Mouse (Mus musculus) cerebellum, postnatal 25 days (tissue): Measurements from ENCODE around the gene Prr18.

Experiments used
- DNase-seq, 2 experiments: peaks; one replicate each; pipeline ENCODE4 v3.0.0; 2021; ENCODE audit warnings: mixed read lengths in 2 of 2

The Prr18 gene

GRCm38 (mm10) chr17:8341360-8341963 lies 4.2 kb downstream of the Prr18 start:
- peak; percentile 26 to 51 for DNase-seq

- no peak for DNase-seq
These were observed 5.4 kb downstream of the Prr18 start for GRCm38 (mm10) chr17:8342706-8343105.

GRCm38 (mm10) chr17:8343416-8343815 lies 6.2 kb downstream of the Prr18 start:
- DNase-seq = peak in 1 of 2 experiments; percentile 33

GRCm38 (mm10) chr17:8347765-8348285 lies 10.6 kb downstream of the Prr18 start:
- DNase-seq = no peak

- no peak for DNase-seq
These were observed 11.7 kb downstream of the Prr18 start for GRCm38 (mm10) chr17:8348941-8349340.

DNA sequence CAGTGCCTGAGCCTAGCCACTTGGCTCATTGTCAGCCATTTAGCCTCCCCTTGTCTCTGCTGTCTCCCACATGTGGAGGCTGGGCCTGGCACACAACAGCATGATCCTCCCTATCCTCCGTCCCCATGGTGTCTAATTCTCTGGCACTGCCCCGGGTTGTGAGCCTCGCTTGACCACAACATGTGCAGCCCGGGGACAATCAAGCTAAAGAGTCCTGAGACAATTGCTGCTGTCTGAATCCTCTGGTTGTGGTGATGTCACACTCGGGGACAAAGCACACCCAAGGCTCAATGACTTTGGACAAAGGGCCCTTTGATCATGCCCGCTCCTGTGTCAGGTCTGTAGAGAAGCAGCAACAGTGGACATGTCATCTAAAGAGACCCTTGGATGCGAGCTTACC lies 13.8 kb downstream of the Prr18 start:
- no peak for DNase-seq

GRCm38 (mm10) chr17:8355692-8356091 lies 18.4 kb downstream of the Prr18 start, which contains the start of gene T2:
T2 (plus strand) TSS chr17:8355992.
- no peak for DNase-seq

DNA sequence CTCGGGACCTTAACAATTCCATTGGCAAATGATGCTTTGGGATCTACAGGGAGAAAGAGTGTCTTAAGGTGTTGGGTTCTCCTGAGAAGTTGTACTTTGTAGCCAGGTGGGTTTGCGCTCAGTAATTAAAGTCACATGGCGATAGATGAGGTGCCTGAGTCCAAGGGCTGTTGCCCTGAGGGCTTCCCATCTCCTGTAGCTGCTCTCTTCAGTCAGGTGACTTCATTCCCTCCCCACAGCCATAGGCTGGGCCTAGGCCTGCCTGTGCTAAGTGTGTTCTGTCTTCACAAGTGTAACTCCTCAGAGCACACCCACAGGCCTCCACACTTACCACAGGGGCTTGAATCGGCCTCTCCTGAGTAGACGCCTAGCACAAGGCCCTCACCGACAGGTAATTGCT lies 20.2 kb downstream of the Prr18 start:
- DNase-seq = no peak

- DNase-seq = no peak
These were observed 23.6 kb downstream of the Prr18 start for GRCm38 (mm10) chr17:8360876-8361275.

GRCm38 (mm10) chr17:8361281-8362103 lies 24.2 kb downstream of the Prr18 start:
- DNase-seq = no peak

GRCm38 (mm10) chr17:8367514-8368480 lies 30.5 kb downstream of the Prr18 start:
- peak; percentile 27 to 38 for DNase-seq

DNA sequence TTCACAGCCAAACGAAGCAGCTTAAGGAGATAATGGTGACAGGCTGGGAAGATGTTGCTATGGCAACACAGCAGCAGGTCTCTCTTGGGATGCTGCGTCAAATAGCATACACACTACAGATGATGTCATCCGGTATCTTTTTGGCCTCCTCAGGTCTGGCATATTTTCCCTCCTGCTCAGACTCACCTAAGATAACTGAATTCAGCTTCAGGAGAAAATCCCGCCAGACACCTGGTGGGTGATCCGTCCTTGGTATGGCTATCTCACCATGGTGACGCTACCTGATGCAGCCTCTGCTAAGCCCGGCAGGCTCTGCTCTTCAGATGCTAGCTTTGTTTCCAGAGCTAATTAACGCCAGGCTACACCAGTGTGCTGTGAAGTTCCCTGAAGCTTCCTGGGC lies 31.3 kb downstream of the Prr18 start:
- peak; percentile 54 to 59 for DNase-seq

- DNase-seq = no peak
These were observed 31.9 kb downstream of the Prr18 start for GRCm38 (mm10) chr17:8369171-8369570.

DNA sequence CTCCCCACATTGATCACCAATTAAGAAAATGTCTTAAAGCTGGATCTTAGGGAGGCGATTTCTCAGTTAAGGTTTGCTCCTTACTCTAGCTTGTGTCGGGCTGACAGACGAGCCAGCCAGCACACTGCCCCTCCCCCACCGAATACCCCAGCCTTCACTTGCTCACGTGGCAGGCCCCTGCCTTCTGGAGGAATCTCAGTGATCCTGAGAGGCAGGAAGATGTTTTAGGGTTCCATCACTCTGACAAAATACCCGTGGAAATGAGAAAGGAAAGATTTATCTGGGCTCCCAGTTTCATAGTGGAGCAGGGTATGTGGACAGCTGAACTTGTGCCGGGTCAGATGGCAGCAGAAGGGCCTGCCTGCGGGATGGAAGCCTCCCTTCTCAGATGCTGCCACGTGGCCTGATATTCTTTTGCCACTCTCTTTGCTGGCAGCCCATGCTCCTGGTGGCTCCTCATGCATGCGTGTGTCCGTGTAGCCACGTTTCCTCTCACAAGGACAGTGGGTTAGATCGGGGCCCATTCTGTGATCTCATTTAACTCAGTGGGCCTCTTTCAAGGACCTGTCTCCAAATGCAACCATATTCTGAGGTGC lies 33.5 kb downstream of the Prr18 start:
- peak in 1 of 2 experiments; percentile 28 for DNase-seq

GRCm38 (mm10) chr17:8371834-8372233 lies 34.6 kb downstream of the Prr18 start:
- DNase-seq = peak; percentile 57 to 68

- DNase-seq = peak; percentile 84 to 89
These were observed 35.2 kb downstream of the Prr18 start for GRCm38 (mm10) chr17:8372286-8373046.

DNA sequence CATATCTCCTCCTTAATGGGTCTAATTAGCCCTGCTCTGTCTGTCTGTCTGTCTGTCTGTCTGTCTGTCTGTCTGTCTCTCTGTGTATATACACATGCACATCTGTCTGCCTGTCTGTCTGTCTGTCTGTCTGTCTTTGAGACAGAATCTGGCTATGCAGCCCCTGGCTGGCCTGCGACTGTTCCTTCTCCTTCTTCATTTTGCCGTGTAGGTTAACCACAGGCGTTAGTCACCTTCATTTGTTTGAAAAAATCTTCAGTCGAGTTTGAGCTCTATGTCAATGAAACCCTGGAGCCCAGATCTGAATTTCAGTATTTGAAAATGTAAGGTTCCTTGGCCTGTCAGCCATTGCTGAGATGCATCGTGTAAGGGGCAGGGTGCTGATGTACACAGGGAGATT lies 40.0 kb downstream of the Prr18 start:
- DNase-seq = no peak

- DNase-seq = no peak
These were observed 48.2 kb downstream of the Prr18 start for GRCm38 (mm10) chr17:8385441-8385840.

DNA sequence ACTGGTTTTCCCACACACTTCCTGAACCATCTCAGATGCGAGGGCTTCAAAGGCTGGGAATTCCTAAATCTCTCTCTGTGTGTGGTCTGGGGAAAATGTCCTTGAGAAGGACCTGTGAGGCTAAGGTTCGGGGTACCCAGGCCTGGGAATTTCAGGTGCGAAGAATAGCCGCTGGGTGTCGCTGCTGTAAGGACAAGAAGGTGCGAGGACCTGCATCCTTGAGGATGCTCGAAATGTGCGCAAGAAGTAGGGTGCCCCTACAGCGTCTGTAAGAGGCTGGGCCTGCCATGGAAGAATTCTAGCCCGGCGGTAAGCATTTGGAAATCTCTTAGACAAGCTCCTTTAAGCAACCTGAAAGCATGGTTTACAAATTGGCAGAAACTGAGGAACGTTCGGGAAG lies 51.2 kb downstream of the Prr18 start:
- peak; percentile 56 to 76 for DNase-seq

DNA sequence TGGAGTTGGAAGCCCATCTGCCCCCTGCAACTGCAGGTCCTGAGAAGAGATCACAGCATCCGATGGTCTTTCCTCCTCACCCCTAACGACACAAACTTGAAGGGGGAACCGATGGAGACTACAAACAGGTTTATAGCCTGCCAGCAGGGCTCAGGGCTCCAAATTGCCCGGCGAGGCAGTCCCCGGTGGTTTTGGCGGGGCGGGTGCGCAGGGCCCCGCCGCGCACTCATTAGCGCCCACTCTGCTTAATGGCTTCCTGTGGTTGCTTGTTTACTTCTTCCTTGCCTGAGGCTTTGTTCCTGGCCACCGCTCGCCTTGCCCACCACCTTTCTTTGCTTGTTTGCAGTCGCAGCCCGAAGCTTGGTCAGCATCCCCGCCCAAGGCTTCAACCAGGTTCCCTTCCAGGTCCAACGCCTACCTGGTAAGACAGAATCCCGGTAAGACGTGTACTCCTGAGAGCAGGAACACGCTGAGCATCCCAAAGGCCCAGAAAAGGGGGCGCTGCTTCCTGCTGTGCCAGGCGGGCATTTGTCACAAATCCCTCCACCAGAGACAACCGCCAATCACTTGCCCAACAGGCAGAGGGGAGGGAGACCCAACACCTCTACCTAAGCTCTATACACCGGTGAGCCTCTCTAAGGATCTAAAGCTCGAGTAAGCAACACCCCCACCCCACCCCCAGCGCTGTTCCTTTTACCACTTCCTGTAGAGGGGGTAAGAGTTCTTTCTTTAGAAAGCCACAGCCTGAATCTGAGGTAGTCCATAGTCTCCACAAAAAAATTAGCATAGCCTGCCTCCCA lies 51.9 kb downstream of the Prr18 start:
- no peak for DNase-seq

DNA sequence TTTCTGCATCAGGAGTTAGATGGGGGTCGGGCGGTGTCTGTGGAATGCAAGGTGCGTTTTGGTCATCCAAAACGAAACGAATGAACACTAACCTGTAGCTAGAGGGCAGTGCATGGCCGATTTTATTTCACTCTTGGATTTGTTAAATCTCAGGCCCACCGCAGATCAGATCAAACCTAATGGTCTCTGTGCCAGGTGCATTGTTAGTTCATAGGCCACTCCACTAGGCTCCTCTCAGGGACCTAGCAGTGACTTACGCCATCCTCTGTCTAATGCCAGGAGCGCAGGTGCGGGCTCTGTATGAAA lies 52.5 kb downstream of the Prr18 start:
- DNase-seq = no peak
